Mouse (Mus musculus): ENCODE results near the gene Tnk1.

- TF ChIP-seq CTCF (conservative IDR thresholded peaks at IDR 0.05; ENCODE audit: low read length) (no peak), NANOG (IDR thresholded peaks at IDR 0.05; ENCODE audit: borderline replicate concordance, low read length) (no peak)
Observed at GRCm38 (mm10) chr11:69850754-69851153, 7.8 kb downstream of the Tnk1 start.
